Mouse (Mus musculus): ENCODE measurements around the gene Apon. TPM values are rescaled to one million over a fixed set of nuclear protein-coding genes. Genes with fewer than 3 reads are reported as not detected.
A peak's percentile ranks its signal among the peaks of the same experiment; 100 is the strongest.

The Apon gene
- polyA plus RNA-seq, 1 experiment from 2014 or later = 0.17 TPM

- no peak for ATAC-seq (ENCODE audit: extremely low read depth, insufficient number of reproducible peaks, low FRiP score, low TSS enrichment)
- no peak overlapping the region for H3K27ac ChIP-seq (replicated peaks)
Observed at GRCm38 (mm10) chr10:128236321-128236720, 17.6 kb upstream of the Apon start.

DNA sequence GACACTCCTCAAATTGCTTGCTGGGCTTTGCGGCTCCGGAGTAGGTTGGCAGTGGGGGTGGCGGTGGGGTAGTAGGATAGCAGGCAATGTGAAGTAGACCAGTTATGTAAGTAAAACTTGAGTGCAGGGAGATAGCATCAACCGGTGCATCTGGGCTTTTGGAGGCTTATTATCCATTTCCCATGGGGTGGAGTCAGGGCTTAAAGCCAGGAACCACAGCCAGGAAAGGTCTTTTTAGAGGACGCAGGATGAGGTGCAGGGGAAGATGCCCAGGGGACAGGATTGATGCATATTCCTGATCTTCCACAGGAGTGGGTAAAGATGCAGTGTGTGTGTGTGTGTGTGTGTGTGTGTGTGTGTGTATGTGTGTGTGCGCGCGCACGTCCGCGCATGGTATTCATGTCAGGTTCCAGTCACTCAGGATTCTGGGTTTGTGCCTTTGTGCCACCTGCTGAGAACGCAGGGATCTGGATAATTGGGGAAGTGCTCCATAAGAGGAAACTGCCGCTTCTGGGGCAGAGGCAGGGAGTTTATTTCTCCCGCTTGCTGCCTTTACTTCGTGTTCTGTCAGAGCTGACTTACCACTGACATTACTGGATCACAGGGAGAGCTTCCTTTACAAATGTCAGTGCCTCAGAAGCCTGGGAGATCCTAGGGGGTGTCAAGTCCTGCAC lies 16.0 kb upstream of the Apon start:
- Histone ChIP-seq H3K4me3 (no peak overlapping the region), H3K4me1 (peaks cover 12% of the 10 kb centered on the region), H3K27me3 (replicated peaks) (no peaks in the 10 kb centered on the region), H3K27ac (replicated peaks) (0 out of 2 replicates have a peak overlapping the region, but pooled peaks have one; percentile 0), H3K9ac (no peak overlapping the region), H3K9me3 (no peaks in the 10 kb centered on the region), H3K4me2 (no peak overlapping the region), H3K36me3 (peaks cover 46% of the 10 kb centered on the region)
- WGBS = 81% methylated on average over 15 of the region's 15 CpGs
- no peak for ATAC-seq (ENCODE audit: extremely low read depth, insufficient number of reproducible peaks, low FRiP score, low TSS enrichment)

More at GRCm38 (mm10) chr10:128236321-128236720, 17.6 kb upstream of the Apon start:
- Histone ChIP-seq H3K36me3 (peaks cover 29% of the 10 kb centered on the region), H3K4me1 (peaks cover 16% of the 10 kb centered on the region), H3K27me3 (replicated peaks) (no peaks in the 10 kb centered on the region), H3K9me3 (no peaks in the 10 kb centered on the region), H3K4me3 (no peak overlapping the region), H3K9ac (no peak overlapping the region), H3K4me2 (no peak overlapping the region)
- WGBS = 78% methylated on average over 4 of the region's 4 CpGs

- H3K27me3 ChIP-seq (replicated peaks) = no peaks in the 10 kb centered on the region
- H3K4me1 ChIP-seq = peaks cover 11% of the 10 kb centered on the region
- no peak overlapping the region for H3K4me2 ChIP-seq
- no peak for ATAC-seq (ENCODE audit: extremely low read depth, insufficient number of reproducible peaks, low FRiP score, low TSS enrichment)
- H3K27ac ChIP-seq (replicated peaks) = no peak overlapping the region
- peaks cover 54% of the 10 kb centered on the region for H3K36me3 ChIP-seq
- H3K9ac ChIP-seq = peak overlapping the region; percentile 12; the same call in 1 of the 2 replicates
- no peak overlapping the region for H3K4me3 ChIP-seq
- H3K9me3 ChIP-seq = no peaks in the 10 kb centered on the region
- 78% methylated on average over 4 of the region's 4 CpGs for WGBS
Observed at GRCm38 (mm10) chr10:128239140-128239539, 14.8 kb upstream of the Apon start.

GRCm38 (mm10) chr10:128240131-128240530 lies 13.8 kb upstream of the Apon start:
- no peak for ATAC-seq (ENCODE audit: extremely low read depth, insufficient number of reproducible peaks, low FRiP score, low TSS enrichment)
- Histone ChIP-seq H3K27me3 (replicated peaks) (no peaks in the 10 kb centered on the region), H3K4me2 (no peak overlapping the region), H3K9me3 (no peaks in the 10 kb centered on the region), H3K27ac (replicated peaks) (no peak overlapping the region), H3K4me3 (no peak overlapping the region), H3K9ac (no peak overlapping the region), H3K36me3 (peaks cover 56% of the 10 kb centered on the region), H3K4me1 (peaks cover 11% of the 10 kb centered on the region)
- WGBS = 64% methylated on average over 18 of the region's 18 CpGs

- ATAC-seq (ENCODE audit: extremely low read depth, insufficient number of reproducible peaks, low FRiP score, low TSS enrichment) = no peak
- H3K9ac ChIP-seq = no peak overlapping the region
- H3K36me3 ChIP-seq = peaks cover 88% of the 10 kb centered on the region
- no peaks in the 10 kb centered on the region for H3K27me3 ChIP-seq (replicated peaks)
- H3K9me3 ChIP-seq = no peaks in the 10 kb centered on the region
- no peak overlapping the region for H3K4me2 ChIP-seq
- WGBS = 77% methylated on average over 8 of the region's 8 CpGs
- no peak overlapping the region for H3K4me3 ChIP-seq
- H3K4me1 ChIP-seq = peaks cover 6% of the 10 kb centered on the region; the same call in 1 of the 2 replicates
- peak overlapping the region; percentile 9; the same call in 1 of the 2 replicates for H3K27ac ChIP-seq (replicated peaks)
Observed at GRCm38 (mm10) chr10:128243252-128243651, 10.6 kb upstream of the Apon start.

DNA sequence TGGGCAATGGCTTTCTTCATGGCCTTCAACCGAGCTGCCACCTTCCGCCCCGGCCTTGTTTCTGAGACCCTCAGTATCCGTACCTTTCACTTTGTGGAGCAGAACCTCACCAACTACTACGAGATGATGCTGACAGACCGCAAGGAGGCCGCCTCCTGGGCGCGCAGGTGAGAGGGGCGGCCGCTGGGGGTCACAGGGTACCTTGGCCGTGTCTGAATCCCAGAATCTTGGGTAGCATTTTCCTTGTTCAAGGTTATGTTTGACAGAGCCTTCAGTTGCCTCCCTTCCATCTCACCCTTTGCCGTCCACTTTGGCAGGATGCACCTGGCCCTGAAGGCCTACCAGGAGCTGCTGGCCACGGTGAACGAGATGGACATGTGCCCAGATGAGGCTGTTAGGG lies 9.8 kb upstream of the Apon start:
- Histone ChIP-seq H3K4me3 (no peak overlapping the region), H3K9me3 (no peaks in the 10 kb centered on the region), H3K36me3 (peaks cover 96% of the 10 kb centered on the region), H3K27ac (replicated peaks) (no peak overlapping the region), H3K9ac (no peak overlapping the region), H3K4me1 (peaks cover 6% of the 10 kb centered on the region; the same call in 1 of the 2 replicates), H3K27me3 (replicated peaks) (no peaks in the 10 kb centered on the region), H3K4me2 (no peak overlapping the region)
- 92% methylated on average over 15 of the region's 15 CpGs for WGBS
- ATAC-seq (ENCODE audit: extremely low read depth, insufficient number of reproducible peaks, low FRiP score, low TSS enrichment) = no peak

- 72% methylated on average over 17 of the region's 17 CpGs for WGBS
- H3K9ac ChIP-seq = no peak overlapping the region
- peak overlapping the region; percentile 40 for H3K4me2 ChIP-seq
- no peaks in the 10 kb centered on the region for H3K27me3 ChIP-seq (replicated peaks)
- H3K27ac ChIP-seq (replicated peaks) = peak overlapping the region; percentile 84
- H3K4me3 ChIP-seq = peak overlapping the region; percentile 5
- H3K9me3 ChIP-seq = no peaks in the 10 kb centered on the region
- peaks cover 6% of the 10 kb centered on the region; the same call in 1 of the 2 replicates for H3K4me1 ChIP-seq
- H3K36me3 ChIP-seq = peaks cover 100% of the 10 kb centered on the region
- ATAC-seq (ENCODE audit: extremely low read depth, insufficient number of reproducible peaks, low FRiP score, low TSS enrichment) = no peak
Observed at GRCm38 (mm10) chr10:128247020-128247732, 6.7 kb upstream of the Apon start.

- H3K27ac ChIP-seq (replicated peaks) = no peak overlapping the region
- no peak overlapping the region for H3K9ac ChIP-seq
- no peaks in the 10 kb centered on the region for H3K4me1 ChIP-seq
- WGBS = 91% methylated on average over 13 of the region's 13 CpGs
- peaks cover 79% of the 10 kb centered on the region for H3K36me3 ChIP-seq
- H3K9me3 ChIP-seq = no peaks in the 10 kb centered on the region
- ATAC-seq (ENCODE audit: extremely low read depth, insufficient number of reproducible peaks, low FRiP score, low TSS enrichment) = no peak
- no peak overlapping the region for H3K4me3 ChIP-seq
- no peak overlapping the region for H3K4me2 ChIP-seq
- H3K27me3 ChIP-seq (replicated peaks) = no peaks in the 10 kb centered on the region
Observed at GRCm38 (mm10) chr10:128250565-128250964, 3.3 kb upstream of the Apon start.

GRCm38 (mm10) chr10:128255925-128256324 lies 2.0 kb downstream of the Apon start:
- Histone ChIP-seq H3K36me3 (peaks cover 26% of the 10 kb centered on the region), H3K27ac (replicated peaks) (no peak overlapping the region), H3K4me1 (no peaks in the 10 kb centered on the region), H3K9ac (no peak overlapping the region), H3K4me2 (no peak overlapping the region), H3K27me3 (replicated peaks) (no peaks in the 10 kb centered on the region), H3K4me3 (no peak overlapping the region), H3K9me3 (no peaks in the 10 kb centered on the region)
- 77% methylated on average over 8 of the region's 8 CpGs for WGBS
- no peak for ATAC-seq (ENCODE audit: extremely low read depth, insufficient number of reproducible peaks, low FRiP score, low TSS enrichment)

- Histone ChIP-seq H3K9me3 (no peaks in the 10 kb centered on the region), H3K4me2 (no peak overlapping the region), H3K27ac (replicated peaks) (no peak overlapping the region), H3K4me1 (no peaks in the 10 kb centered on the region), H3K4me3 (no peak overlapping the region), H3K9ac (no peak overlapping the region), H3K27me3 (replicated peaks) (no peaks in the 10 kb centered on the region), H3K36me3 (peaks cover 22% of the 10 kb centered on the region)
- WGBS = 82% methylated on average over 8 of the region's 8 CpGs
- ATAC-seq (ENCODE audit: extremely low read depth, insufficient number of reproducible peaks, low FRiP score, low TSS enrichment) = no peak
Observed at GRCm38 (mm10) chr10:128256328-128256727, 2.4 kb downstream of the Apon start.

- no peak for ATAC-seq (ENCODE audit: extremely low read depth, insufficient number of reproducible peaks, low FRiP score, low TSS enrichment)
- Histone ChIP-seq H3K9ac (no peak overlapping the region), H3K9me3 (no peaks in the 10 kb centered on the region), H3K36me3 (no peaks in the 10 kb centered on the region), H3K4me3 (no peak overlapping the region), H3K4me2 (no peak overlapping the region), H3K4me1 (no peaks in the 10 kb centered on the region), H3K27me3 (replicated peaks) (no peaks in the 10 kb centered on the region), H3K27ac (replicated peaks) (no peak overlapping the region)
- WGBS = 78% methylated on average over 4 of the region's 4 CpGs
Observed at GRCm38 (mm10) chr10:128258953-128259352, 5.1 kb downstream of the Apon start.

All from heart, embryonic 13.5 days (tissue).